Mouse (Mus musculus): Measurements from ENCODE around the gene Atr.

DNA sequence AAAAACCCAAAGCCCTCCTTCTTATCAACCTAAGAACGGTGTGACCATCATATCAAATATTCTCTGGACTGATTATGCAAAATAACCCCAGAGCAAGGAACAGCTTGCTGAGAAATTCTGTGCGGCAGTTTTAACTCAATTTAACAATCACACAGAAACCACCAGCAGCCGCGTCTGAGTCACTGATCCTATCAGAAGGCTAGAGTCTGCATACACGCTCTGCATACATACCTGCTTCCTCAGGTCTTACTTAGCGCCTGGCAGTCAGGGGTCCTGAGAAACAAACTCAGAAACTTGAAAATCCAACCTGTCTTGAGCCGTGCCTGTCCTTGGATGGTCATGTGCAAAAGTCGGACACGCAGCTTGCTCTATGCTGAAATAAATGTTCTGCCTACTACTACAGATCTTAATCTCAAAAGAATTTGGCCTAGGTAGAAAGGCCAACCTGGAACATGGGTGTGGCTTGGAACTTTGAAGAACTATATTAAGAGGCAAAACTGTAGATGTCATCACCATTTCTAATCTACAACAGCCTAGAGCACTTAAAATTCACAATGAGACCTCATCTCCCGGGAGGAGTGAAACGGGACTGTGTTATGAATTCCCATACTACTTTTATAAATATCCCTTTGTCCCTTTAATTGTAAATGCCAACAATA lies 42.3 kb upstream of the Atr start:
- TF ChIP-seq CTCF (IDR thresholded peaks at IDR 0.05; ENCODE audit: low read depth) (no peak), EP300 (optimal IDR thresholded peaks at IDR 0.05) (no peak)
